In the genomic region with DNA sequence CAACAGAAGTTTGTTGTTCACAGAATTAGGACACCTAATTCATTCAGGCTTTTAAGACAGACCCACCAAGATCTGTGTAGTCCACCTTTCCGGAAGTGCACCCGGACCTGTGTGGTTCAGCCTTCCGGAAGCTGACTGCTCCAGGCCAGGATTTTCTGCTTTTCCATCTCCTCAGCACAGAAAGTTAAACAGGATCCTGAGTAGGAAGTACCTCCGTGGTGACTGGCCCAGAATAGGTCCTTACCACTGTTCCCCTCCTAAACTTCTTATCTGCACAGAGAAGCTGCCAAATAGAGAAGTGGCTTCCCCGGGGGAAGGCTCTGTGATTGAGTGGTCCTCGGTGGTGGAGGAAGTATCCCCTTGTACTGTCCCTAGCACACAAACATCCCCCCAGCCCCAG, we compare ENCODE assay signal across 9 mouse cellular contexts. TPM values are rescaled to one million over a fixed set of nuclear protein-coding genes. Genes with fewer than 3 reads are reported as not detected.
DNase-seq lines count a peak whose midpoint lies in the region; ATAC-seq and TF ChIP-seq lines count a peak whose summit lies in the region.
"Had no signal": no experiment of that assay in that cellular context is flagged by ENCODE, and none has a peak within 500 bp of the region (broad histone marks: within the 10 kb centered on the region; RNA-seq: fewer than 3 reads in every experiment).

No protein-coding gene starts in this region.

- no peak for TF ChIP-seq CTCF in lung, embryonic 14.5 days (IDR thresholded peaks at IDR 0.05; ENCODE audit: low read depth)
- TF ChIP-seq CTCF in hindbrain, postnatal 0 days (IDR thresholded peaks at IDR 0.05; ENCODE audit: low read depth), result no peak

- 28% methylated on average over 6 of the region's 6 CpGs for WGBS in lung, embryonic 14.5 days
- WGBS in hindbrain, postnatal 0 days, result 60% methylated on average over 6 of the region's 6 CpGs

- DNase-seq in lung, embryonic 14.5 days, result peak; percentile 38
- no peak for DNase-seq in lung, postnatal 25 days (ENCODE audit: low spot score)
- peak; percentile 35 to 37 for DNase-seq in thymus, postnatal 36 days
- no peak for DNase-seq in hindbrain, postnatal 0 days (ENCODE audit: low spot score)
- no peak for DNase-seq in kidney, postnatal 25 days
- DNase-seq in testis, postnatal 10 days (ENCODE audit: low spot score), result no peak
- DNase-seq: midbrain, embryonic 14.5 days had no signal

- peaks cover 16% of the 10 kb centered on the region; the same call in 1 of the 2 replicates for H3K4me1 ChIP-seq in lung, embryonic 14.5 days (ENCODE audit: insufficient read depth)
- no peaks in the 10 kb centered on the region for H3K4me1 ChIP-seq in hindbrain, postnatal 0 days (ENCODE audit: insufficient read depth, low read length)

- no peak overlapping the region for H3K9ac ChIP-seq in lung, embryonic 14.5 days
- H3K9ac ChIP-seq in hindbrain, postnatal 0 days (replicated peaks; ENCODE audit: low read length), result no peak overlapping the region

- peak overlapping the region; percentile 43; the same call in 1 of the 2 replicates for H3K27ac ChIP-seq in lung, embryonic 14.5 days (ENCODE audit: low read depth)
- H3K27ac ChIP-seq in hindbrain, postnatal 0 days, result no peak overlapping the region

- H3K27me3 ChIP-seq in lung, embryonic 14.5 days (ENCODE audit: insufficient read depth, low read length), result no peaks in the 10 kb centered on the region
- no peaks in the 10 kb centered on the region for H3K27me3 ChIP-seq in hindbrain, postnatal 0 days (ENCODE audit: insufficient read depth, low read length)

- H3K4me2 ChIP-seq in lung, embryonic 14.5 days, result 0 out of 2 replicates have a peak overlapping the region, but pooled peaks have one; percentile 18
- H3K4me2 ChIP-seq in hindbrain, postnatal 0 days (ENCODE audit: low read depth, low read length), result no peak overlapping the region

- no peaks in the 10 kb centered on the region for H3K36me3 ChIP-seq in lung, embryonic 14.5 days (ENCODE audit: insufficient read depth)
- no peaks in the 10 kb centered on the region for H3K36me3 ChIP-seq in hindbrain, postnatal 0 days (ENCODE audit: insufficient read depth, low read length)

- ATAC-seq in lung, embryonic 14.5 days (ENCODE audit: insufficient read depth), result no peak
- ATAC-seq in inflammation-experienced regulatory T-cells, adult 6 months, result peak; percentile 27
- ATAC-seq in megakaryocyte, adult 5-6 weeks (ENCODE audit: poor library complexity, severe bottlenecking), result peak; percentile 74
- no peak for ATAC-seq in hindbrain, postnatal 0 days

- H3K4me3 ChIP-seq in lung, embryonic 14.5 days (ENCODE audit: low read depth, low read length), result no peak overlapping the region
- H3K4me3 ChIP-seq in hindbrain, postnatal 0 days (ENCODE audit: low read length), result no peak overlapping the region

- H3K9me3 ChIP-seq in lung, embryonic 14.5 days (ENCODE audit: low read depth, low read length), result no peaks in the 10 kb centered on the region
- H3K9me3 ChIP-seq in hindbrain, postnatal 0 days (ENCODE audit: low read length), result no peaks in the 10 kb centered on the region

RNA-seq across cellular contexts. Expression of a gene that starts 2.4 kb away (rescaled TPM):
- polyA plus RNA-seq in lung, embryonic 14.5 days (2014; fragmentation: Nextera tagmentation; extraction: Ambion mirVana), result 1.8 and 1.9 TPM in 2 replicates
- 100 to 1,000 TPM in 1 of 3 experiments, 10 to 100 TPM in 2; 13.4 to 184 (median 82.2) TPM for polyA plus RNA-seq in inflammation-experienced regulatory T-cells, adult 6 months (2017; shearing (Covaris generic))
- total RNA-seq in megakaryocyte, adult 5-6 weeks (2015), result 66.9 and 85.5 TPM in 2 replicates
- total RNA-seq in megakaryocyte, adult 5-6 weeks (2017), result 38.3 and 40.8 TPM in 2 replicates
- not detected in 2 replicates for total RNA-seq in hindbrain, postnatal 0 days (2014; rRNA removed)
- polyA plus RNA-seq in hindbrain, postnatal 0 days (2015; fragmentation: Nextera tagmentation; extraction: Ambion mirVana), result 1.0 and 1.6 TPM in 2 replicates

Comparison
In these comparisons a context has a peak if more than half of its experiments do, and no peak if none do; other contexts are left out.
1. DNase-seq: peak in lung, embryonic 14.5 days (single experiment) and thymus, postnatal 36 days (2 of 2); none in lung, postnatal 25 days (single experiment), hindbrain, postnatal 0 days (single experiment), kidney, postnatal 25 days (0 of 2) and testis, postnatal 10 days (single experiment).
2. ATAC-seq: peak in inflammation-experienced regulatory T-cells, adult 6 months (single experiment) and megakaryocyte, adult 5-6 weeks (single experiment); none in lung, embryonic 14.5 days (single experiment) and hindbrain, postnatal 0 days (single experiment).